Mouse (Mus musculus) heart, adult 8-10 months (tissue): ENCODE data around the gene Gprasp1. TPM values are rescaled to one million over a fixed set of nuclear protein-coding genes. Genes with fewer than 3 reads are reported as not detected.
A peak's percentile ranks its signal among the peaks of the same experiment; 100 is the strongest.
"Not testable (repeated sequence)": the region's sequence is repeated elsewhere in the genome, so short reads cannot be mapped to it uniquely, and the experiment has no call there.

Source experiments
- DNase-seq: peaks from one replicate; pipeline ENCODE4 v3.0.0; 2022; ENCODE audit warnings: low spot score
- total RNA-seq, 4 experiments: library from RNA; stranded (reverse); gene quantifications; 2 replicates each; pipeline ENCODE4 v1.2.4; 2022

The Gprasp1 gene
- 10 to 100 TPM; 17.9 to 25.6 (median 21.4) TPM for total RNA-seq

DNA sequence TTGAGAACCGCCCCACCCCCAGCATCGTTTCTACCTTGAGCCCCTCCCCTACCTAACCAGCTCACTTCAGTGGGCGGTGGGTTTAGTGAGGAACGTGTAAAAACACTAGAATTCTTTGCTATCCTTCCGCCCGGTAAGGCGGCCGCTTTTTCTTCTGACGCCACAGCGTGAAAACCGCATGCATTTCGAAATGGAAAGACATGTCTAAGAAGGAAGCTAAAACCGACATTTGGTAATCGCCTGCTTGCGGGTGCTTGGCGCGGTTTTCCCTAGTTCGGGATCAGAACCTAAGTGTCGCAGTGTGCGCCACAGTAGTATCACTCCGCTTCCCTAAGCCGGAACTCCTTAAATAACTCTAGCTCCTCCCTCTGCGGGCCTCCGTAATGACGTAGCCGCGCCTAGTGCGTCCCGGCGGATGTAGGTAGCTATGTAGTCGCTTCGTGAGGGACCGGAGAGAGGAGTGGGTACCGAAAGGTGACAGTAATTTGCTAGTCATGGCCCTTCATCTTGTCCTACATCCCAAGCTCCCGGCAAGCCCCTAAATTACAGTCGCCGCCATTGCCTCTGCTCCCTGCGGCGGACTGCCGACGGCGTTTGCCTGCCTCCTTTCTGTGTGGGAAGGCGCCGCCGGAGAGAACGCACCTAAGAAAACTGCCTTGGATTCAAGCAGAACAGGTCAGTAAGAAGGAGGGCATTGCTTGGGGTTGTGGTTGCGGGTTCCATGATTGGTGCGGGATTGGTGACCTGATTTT is at the start of gene Gprasp1, which contains the start of gene Armcx5:
Gene Gprasp1, plus strand, starts transcription at position 430 of the 752 bp plus-strand sequence.
Gene Armcx5, plus strand, starts transcription at position 430 of the 752 bp plus-strand sequence.
- DNase-seq = peak; percentile 90

DNA sequence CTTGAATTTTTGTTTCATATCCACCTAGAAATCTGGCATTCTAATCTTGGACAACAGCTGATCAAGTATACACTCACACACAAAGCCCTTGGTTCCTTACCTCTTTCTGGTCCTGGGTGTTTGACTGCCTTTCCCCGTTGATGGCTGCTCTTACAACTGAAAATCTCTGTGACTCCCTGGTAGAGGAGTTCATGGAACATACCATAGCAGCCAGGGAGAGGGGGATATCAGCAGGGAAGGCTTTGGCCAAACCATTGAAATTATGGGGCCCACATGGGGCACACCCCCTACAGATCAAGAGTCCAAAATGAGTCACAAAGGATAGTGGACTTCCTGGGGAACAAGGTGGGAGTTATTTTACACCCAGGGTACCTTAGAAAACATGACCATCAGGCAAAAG is 48.9 kb upstream of the Gprasp1 start, which contains the start of gene Tcp11x2:
Gene Tcp11x2, minus strand, starts transcription at position 158 of the 400 bp plus-strand sequence.
- DNase-seq = no peak

DNA sequence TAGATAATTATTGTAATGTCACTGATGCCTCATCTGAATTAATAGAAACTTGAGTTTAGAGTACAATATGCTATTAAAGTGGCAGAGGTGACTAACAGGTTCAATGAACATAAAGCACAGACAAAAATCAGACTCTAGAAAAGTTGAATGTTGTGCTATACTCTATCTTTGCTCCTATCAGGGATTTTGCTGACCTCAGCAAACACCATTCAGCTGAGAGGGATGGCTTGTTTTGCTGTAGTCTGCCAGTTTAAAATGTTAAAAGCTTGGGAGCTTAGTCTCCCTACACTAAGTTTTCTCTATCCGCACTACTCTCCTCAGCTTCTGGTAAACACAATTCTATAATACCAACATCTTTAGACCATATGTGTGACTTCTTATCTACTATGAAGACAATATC is 39.4 kb upstream of the Gprasp1 start:
- no peak for DNase-seq

GRCm38 (mm10) chrX:135704349-135704748 is 38.2 kb upstream of the Gprasp1 start:
- no peak for DNase-seq

GRCm38 (mm10) chrX:135712845-135713244 is 29.7 kb upstream of the Gprasp1 start:
- DNase-seq = peak; percentile 16

GRCm38 (mm10) chrX:135725161-135725560 is 17.4 kb upstream of the Gprasp1 start, which contains the start of gene Tmsb15a:
TSS of gene Tmsb15a (minus strand) at chrX:135725261.
- no peak for DNase-seq

- DNase-seq = no peak
Measured at GRCm38 (mm10) chrX:135738730-135739520, 3.6 kb upstream of the Gprasp1 start.

DNA sequence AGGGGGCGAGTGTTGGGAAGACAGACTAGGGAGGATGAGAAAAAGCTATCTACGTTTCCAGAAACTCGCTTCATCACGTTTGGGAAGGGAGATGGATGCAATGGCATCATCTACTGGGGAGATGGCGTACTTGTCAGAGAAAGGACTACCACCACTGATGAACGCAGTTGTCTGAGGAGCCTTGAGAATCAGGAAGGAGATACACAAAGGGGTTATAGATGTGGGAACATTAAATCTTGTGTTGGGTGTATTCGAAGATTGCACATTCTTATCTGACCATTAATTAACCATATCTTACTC is 473 bp downstream of the Gprasp1 start:
- no peak for DNase-seq

DNA sequence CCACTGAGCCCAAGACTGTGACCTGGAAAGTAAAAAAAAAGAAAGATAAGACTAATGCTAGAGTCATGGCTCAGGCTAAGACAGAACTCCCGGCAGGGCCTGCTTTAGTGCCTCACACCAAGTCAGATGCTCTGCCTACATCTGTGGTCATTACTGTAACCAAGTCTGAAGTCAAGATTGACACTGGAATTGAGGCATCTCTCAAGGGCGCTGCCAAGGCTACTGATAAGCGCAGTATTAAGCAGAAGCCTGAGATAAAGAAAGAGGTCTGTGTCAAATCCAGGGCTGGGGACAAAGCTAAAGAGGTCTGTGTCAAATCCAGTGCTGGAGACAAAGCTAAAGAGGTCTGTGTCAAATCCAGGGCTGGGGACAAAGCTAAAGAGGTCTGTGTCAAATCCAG is 2.8 kb downstream of the Gprasp1 start:
- DNase-seq = not testable (repeated sequence)

GRCm38 (mm10) chrX:135752832-135753231 is 10.3 kb downstream of the Gprasp1 start:
- peak; percentile 67 for DNase-seq

DNA sequence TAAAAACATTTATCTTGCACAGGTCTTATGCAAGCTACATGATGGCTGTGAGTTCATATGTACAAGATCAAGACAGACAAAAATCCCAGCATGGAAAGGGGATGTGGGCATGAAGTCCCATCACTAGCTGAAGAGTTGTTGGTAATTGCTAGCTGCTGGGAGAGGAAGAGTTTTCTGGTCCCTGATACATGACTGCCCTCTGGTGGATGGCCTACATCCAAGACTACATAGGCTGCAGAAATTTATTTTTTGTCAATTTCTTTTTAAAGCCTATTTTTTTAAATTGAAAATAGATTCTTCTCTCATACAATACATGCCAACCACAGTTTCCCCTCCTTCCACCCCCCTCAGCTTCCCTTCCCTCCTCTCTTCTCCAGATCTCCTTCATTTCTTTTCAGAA is 19.2 kb downstream of the Gprasp1 start:
- DNase-seq = no peak

DNA sequence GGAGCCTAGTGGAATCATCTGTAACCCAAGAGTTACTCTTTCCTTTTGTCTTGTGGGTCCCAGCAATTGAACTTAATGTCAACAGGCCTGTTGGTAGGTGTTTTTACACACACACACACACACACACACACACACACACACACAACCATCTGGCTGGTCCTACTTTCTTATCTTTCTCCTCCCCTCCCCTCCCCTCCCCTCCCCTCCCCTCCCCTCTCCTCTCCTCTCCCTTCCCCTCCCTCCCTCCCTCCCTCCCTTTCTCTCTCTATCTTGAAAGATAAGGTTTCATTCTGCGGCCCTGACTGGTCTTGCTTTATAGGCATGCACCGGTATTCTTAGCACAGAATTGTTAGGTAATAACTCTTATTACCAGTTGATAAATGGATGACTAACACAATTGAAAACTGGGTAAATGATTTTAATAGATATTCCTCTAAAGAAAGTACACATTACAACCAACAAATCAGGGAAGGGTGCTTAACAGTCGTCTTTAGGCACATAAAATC is 25.6 kb downstream of the Gprasp1 start:
- no peak for DNase-seq

GRCm38 (mm10) chrX:135768565-135768964 is 26.0 kb downstream of the Gprasp1 start:
- no peak for DNase-seq

- no peak for DNase-seq
Measured at GRCm38 (mm10) chrX:135791536-135791935, 49.0 kb downstream of the Gprasp1 start.

DNA sequence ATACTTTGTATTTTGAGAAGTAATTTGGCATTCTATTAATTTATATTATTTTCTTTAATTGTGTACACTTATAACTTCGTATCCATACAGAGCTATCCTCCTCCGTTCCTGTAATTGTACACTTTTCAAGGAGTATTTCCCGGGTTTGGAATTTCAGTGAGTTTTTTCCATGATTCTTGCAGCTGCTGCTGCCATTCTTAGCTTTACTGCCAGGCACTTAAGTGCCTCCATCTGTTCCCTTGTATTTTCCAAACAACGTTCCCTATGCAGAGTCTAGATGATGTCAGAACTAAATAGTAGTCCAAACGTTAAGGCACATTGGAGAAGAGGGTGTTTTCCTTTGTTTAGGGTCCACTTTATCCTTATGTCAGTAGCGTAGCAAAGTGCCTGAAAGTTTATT is 49.8 kb downstream of the Gprasp1 start:
- no peak for DNase-seq

DNA sequence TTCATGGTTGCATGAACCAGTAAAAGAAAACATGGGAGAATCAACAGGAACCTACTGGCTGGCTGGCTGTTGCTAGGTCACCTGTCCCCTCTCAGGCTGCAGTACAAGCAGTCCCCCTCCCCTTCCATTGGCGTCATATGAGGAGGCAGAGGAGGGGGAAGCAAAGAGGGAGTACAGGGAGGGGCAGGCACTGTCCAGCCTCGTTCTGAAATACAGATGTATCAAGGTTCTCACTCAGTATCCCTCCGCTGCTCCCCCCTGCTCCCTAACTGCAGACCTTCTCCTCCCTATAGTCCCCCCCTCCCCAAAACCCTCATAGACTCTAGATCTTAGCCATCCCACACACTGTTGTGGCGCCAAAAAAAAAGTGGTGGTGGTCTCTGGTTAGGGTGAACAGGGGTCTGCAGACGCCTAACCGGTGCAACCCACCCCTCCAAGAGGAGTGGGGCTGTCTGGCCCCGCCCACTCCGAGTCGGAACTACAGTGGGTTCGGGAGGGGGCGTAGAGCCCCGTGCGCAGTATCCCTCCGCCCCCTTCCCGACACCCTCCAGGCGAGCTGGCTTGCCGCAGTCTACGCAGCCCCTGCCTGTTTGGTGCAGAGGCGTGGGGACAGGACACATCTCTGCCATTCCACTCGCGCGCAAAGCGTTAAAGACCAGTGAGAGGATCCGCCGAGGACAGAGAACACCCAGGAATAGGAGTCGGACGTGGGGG is 53.2 kb downstream of the Gprasp1 start:
- DNase-seq = not testable (repeated sequence)

DNA sequence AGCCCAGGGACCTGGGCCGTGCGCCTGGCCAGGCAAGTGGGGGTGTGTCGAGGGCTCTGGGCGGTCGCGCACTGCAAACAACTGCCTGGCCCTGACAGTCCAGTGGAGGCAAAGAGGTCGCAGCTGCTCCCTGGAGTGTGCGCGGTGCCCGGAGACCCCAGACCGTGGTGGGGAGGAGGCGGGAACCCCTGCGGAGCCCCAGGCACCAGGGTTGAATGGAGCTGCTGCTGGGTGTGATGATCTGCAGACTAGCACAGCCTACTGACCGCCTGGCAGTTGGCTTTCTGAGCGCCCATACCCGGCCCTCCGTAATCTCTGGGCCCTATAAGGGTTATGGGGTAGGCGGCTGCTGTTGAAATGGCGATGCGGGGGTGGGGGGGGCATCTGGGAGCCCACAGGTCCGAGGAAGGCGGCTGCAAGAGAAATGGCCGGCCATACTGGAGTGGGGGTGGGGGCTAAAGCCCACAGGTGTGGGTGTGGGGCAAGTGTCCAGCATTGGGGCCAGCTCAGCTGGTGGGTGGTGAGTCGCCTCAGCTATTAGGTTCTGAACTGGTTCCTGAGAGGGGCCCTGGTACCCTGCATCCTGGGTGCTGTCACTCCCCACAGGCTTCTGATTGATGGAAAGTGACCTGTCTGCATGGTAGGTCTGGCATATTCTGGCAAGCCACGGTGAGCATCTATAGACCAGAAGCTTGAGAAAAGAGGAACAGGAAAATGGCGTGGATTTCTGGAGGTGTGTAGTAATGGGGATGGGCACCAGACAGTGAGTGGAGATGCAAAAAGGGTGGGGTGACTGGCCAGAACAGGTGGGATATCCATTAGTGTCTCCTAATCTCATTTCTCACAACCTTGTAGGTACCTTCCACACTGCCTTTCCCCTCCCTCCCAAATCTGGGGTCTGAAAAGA is 54.0 kb downstream of the Gprasp1 start:
- DNase-seq = not testable (repeated sequence)

GRCm38 (mm10) chrX:135797212-135797644 is 54.7 kb downstream of the Gprasp1 start, which contains the start of gene Bhlhb9:
TSS of gene Bhlhb9 (plus strand) at chrX:135797594.
- DNase-seq = peak; percentile 44

DNA sequence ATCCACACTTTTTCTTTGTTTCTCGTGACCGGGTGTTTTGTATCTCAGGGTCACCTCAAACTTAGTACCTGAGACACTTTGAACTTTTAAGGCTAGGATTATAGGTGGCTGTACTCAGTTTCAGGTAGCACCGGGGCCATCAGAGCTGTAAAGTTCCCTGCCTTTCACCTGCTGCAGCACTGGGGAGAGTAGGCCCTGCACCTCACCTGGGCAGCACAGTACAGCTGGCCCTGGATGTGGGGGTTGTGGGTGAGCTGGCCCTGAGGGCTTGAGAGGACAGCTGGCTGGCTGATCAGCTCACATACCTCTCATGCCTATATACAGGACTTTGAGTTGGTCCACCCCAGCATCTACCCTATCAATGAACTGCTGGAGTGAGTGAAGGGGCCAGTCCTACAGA is 61.6 kb downstream of the Gprasp1 start:
- no peak for DNase-seq

- peak; percentile 23 for DNase-seq
Measured at GRCm38 (mm10) chrX:135805780-135806179, 63.2 kb downstream of the Gprasp1 start.

- not testable (repeated sequence) for DNase-seq
Measured at GRCm38 (mm10) chrX:135835896-135836295, 93.4 kb downstream of the Gprasp1 start.
